Mouse (Mus musculus) kidney, embryonic 14.5 days (tissue): ENCODE data around the gene D7Ertd443e. TPM values are rescaled to one million over a fixed set of nuclear protein-coding genes. Genes with fewer than 3 reads are reported as not detected.

Source experiments
- ATAC-seq: fragments of 200-750 bp; cut with Nextera tagmentation; 2 replicates; pipeline ENCODE4 v1.8.0; 2017; ENCODE audit warnings: moderate number of reproducible peaks, mild to moderate bottlenecking, moderate TSS enrichment, moderate library complexity; ENCODE audit not compliant: low FRiP score, low TSS enrichment
- H3K27ac ChIP-seq: fragments of 300-500 bp; sonication (generic); 2 replicates; pipeline ENCODE4 v1.5.1; 2014; ENCODE audit warnings: low read depth, mild to moderate bottlenecking, low read length, moderate library complexity, mixed read lengths
- H3K27me3 ChIP-seq: fragments of 300-500 bp; sonication (generic); 2 replicates; pipeline ENCODE4 v1.6.1; 2014; ENCODE audit warnings: mild to moderate bottlenecking, low read length; ENCODE audit not compliant: control insufficient read depth, insufficient read depth
- H3K36me3 ChIP-seq: fragments of 300-500 bp; sonication (generic); 2 replicates; pipeline ENCODE4 v1.6.1; 2014; ENCODE audit warnings: low read length, mixed read lengths; ENCODE audit not compliant: control insufficient read depth, insufficient read depth
- H3K4me1 ChIP-seq: fragments of 300-500 bp; sonication (generic); 2 replicates; pipeline ENCODE4 v1.6.1; 2014; ENCODE audit warnings: low read length, mixed read lengths; ENCODE audit not compliant: control insufficient read depth, insufficient read depth
- H3K4me2 ChIP-seq: fragments of 300-500 bp; sonication (generic); replicated peaks from 2 replicates; pipeline ENCODE4 v1.6.1; 2014; ENCODE audit warnings: low read depth, mild to moderate bottlenecking, low read length
- H3K4me3 ChIP-seq: fragments of 300-500 bp; sonication (generic); 2 replicates; pipeline ENCODE4 v1.5.1; 2014; ENCODE audit warnings: mild to moderate bottlenecking, low read length
- H3K9ac ChIP-seq: fragments of 300-500 bp; sonication (generic); 2 replicates; pipeline ENCODE4 v1.6.1; 2014; ENCODE audit warnings: low read depth, mild to moderate bottlenecking, low read length, moderate library complexity
- H3K9me3 ChIP-seq: fragments of 300-500 bp; sonication (generic); 2 replicates; pipeline ENCODE4 v1.6.1; 2016; ENCODE audit warnings: low read length; ENCODE audit not compliant: control insufficient read depth
- WGBS: fragments of 180-500 bp; shearing (Covaris S2); extraction: QIAGEN DNeasy Blood & Tissue Kit; methylation state at CpG from one replicate; pipeline ENCODE4 v1.1.7; 2014; 5-methylcytosine and 5-hydroxymethylcytosine counted together
- polyA plus RNA-seq: library from polyadenylated mRNA; unstranded; fragments of >200 nt; fragmentation: Nextera tagmentation; extraction: Ambion mirVana; gene quantifications from 2 replicates; pipeline ENCODE4 v1.2.1, GENCODE M21; 2014

The D7Ertd443e gene
- polyA plus RNA-seq, 1 experiment from 2014 or later, result 0.32 TPM

GRCm38 (mm10) chr7:134238863-134239262 lies 146.6 kb downstream of the D7Ertd443e start:
- 88% methylated on average over 3 of the region's 3 CpGs for WGBS
- 0 out of 2 replicates have a peak, but pooled peaks cover 3% of the 10 kb centered on the region for H3K9me3 ChIP-seq
- no peak overlapping the region for H3K4me2 ChIP-seq
- no peaks in the 10 kb centered on the region for H3K4me1 ChIP-seq
- H3K36me3 ChIP-seq, result no peaks in the 10 kb centered on the region
- no peaks in the 10 kb centered on the region for H3K27me3 ChIP-seq
- no peak overlapping the region for H3K4me3 ChIP-seq
- H3K27ac ChIP-seq, result no peak overlapping the region
- ATAC-seq, result no peak
- no peak overlapping the region for H3K9ac ChIP-seq

- 72% methylated on average over 2 of the region's 2 CpGs for WGBS
- H3K9ac ChIP-seq, result no peak overlapping the region
- H3K4me2 ChIP-seq, result no peak overlapping the region
- 0 out of 2 replicates have a peak, but pooled peaks cover 3% of the 10 kb centered on the region for H3K4me1 ChIP-seq
- H3K4me3 ChIP-seq, result no peak overlapping the region
- H3K27ac ChIP-seq, result no peak overlapping the region
- no peaks in the 10 kb centered on the region for H3K36me3 ChIP-seq
- 0 out of 2 replicates have a peak, but pooled peaks cover 3% of the 10 kb centered on the region for H3K9me3 ChIP-seq
- H3K27me3 ChIP-seq, result no peaks in the 10 kb centered on the region
- ATAC-seq, result no peak
Measured at GRCm38 (mm10) chr7:134237356-134237755, 148.1 kb downstream of the D7Ertd443e start.

- no peak overlapping the region for H3K9ac ChIP-seq
- no peaks in the 10 kb centered on the region for H3K27me3 ChIP-seq
- no peak overlapping the region for H3K4me2 ChIP-seq
- no peak for ATAC-seq
- no peaks in the 10 kb centered on the region for H3K36me3 ChIP-seq
- 0 out of 2 replicates have a peak, but pooled peaks cover 3% of the 10 kb centered on the region for H3K9me3 ChIP-seq
- H3K4me1 ChIP-seq, result 0 out of 2 replicates have a peak, but pooled peaks cover 9% of the 10 kb centered on the region
- no peak overlapping the region for H3K4me3 ChIP-seq
- no peak overlapping the region for H3K27ac ChIP-seq
Measured at GRCm38 (mm10) chr7:134236727-134237126, 148.7 kb downstream of the D7Ertd443e start.

DNA sequence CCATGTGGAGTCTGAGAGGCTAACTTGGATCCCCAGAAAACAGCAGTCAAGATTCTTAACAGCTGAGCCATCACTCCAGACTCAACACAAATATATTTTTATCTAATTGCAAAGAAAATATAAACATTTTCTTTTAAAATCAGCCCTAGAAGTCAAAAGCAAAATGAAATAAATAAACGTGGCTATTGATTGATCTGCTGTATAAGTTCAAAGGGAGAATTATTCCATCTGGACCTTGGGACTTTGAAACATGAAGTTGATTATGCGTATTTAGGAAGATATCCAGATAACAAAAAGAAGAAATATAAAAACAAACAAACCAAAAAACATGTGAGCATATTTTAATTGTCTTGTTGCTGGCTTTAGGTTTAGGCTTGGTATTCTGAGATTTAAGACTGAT lies 149.9 kb downstream of the D7Ertd443e start:
- no peaks in the 10 kb centered on the region for H3K27me3 ChIP-seq
- ATAC-seq, result no peak
- H3K27ac ChIP-seq, result no peak overlapping the region
- no peak overlapping the region for H3K4me2 ChIP-seq
- WGBS, result 71% methylated on average over 2 of the region's 2 CpGs
- H3K36me3 ChIP-seq, result no peaks in the 10 kb centered on the region
- H3K4me3 ChIP-seq, result no peak overlapping the region
- H3K9me3 ChIP-seq, result 0 out of 2 replicates have a peak, but pooled peaks cover 3% of the 10 kb centered on the region
- no peak overlapping the region for H3K9ac ChIP-seq
- 0 out of 2 replicates have a peak, but pooled peaks cover 9% of the 10 kb centered on the region for H3K4me1 ChIP-seq

DNA sequence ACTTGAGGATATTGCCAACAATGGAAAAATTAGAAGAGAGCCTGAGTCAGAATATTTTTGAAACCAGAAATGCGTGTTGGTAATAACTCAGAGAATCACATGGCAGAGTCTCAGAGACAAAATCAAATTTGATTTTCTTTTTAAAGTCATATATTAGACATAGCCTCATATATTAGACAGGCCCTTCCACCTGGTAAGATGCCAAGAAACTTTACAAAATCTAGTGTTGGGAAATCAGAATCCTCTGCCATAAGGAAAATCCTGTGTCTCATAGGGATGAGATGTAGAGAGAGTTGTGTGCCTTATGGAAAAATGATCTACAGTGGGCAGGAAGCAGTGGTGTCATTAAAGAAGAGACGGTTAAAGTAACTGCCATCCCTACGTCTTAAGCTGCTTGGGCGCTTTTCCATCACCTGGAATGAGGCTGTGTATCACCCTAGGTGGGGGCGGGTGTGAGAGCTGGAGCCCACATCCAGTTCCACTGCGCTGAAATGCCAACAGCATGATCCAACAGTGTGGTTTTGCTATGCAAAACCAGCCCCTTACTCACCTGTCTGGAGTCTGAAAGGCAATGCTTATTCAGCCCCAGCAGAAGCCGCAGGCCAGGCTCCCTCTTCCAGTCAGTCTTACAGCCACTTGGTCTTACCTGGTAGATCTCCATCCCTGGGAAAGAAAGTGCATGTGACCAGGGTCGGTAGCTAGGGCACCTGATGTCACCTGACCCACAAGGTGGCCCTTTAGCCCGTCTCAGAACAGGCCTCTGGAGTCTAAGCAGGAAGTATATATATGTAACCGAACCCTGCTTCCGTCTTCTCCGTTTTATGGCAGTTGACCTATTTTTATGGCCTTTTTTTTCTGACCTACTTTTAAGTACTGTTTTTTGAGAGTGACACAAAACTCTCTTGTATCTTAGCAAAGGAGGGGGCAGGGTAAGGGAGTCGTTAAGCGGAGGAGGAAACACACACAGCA lies 153.8 kb downstream of the D7Ertd443e start, which contains the start of gene Adam12:
Gene Adam12 (minus strand): TSS at position 769 of the 969 bp plus-strand sequence.
- WGBS, result 44% methylated on average over 14 of the region's 14 CpGs
- no peak within 1 kb of the TSS for H3K27ac ChIP-seq
- H3K36me3 ChIP-seq, result no peaks in the 10 kb centered on the region
- no peaks in the 10 kb centered on the region for H3K9me3 ChIP-seq
- no peak for ATAC-seq
- no peak within 1 kb of the TSS for H3K9ac ChIP-seq
- no peaks in the 10 kb centered on the region for H3K27me3 ChIP-seq
- H3K4me3 ChIP-seq, result no peak within 1 kb of the TSS
- H3K4me2 ChIP-seq, result no peak within 1 kb of the TSS
- peaks cover 16% of the 10 kb centered on the region; the same call in 1 of the 2 replicates for H3K4me1 ChIP-seq

- H3K4me1 ChIP-seq, result peaks cover 16% of the 10 kb centered on the region; the same call in 1 of the 2 replicates
- 85% methylated on average over 3 of the region's 3 CpGs for WGBS
- H3K4me3 ChIP-seq, result no peak overlapping the region
- H3K27ac ChIP-seq, result no peak overlapping the region
- H3K36me3 ChIP-seq, result no peaks in the 10 kb centered on the region
- H3K9ac ChIP-seq, result no peak overlapping the region
- no peak overlapping the region for H3K4me2 ChIP-seq
- H3K27me3 ChIP-seq, result no peaks in the 10 kb centered on the region
- no peaks in the 10 kb centered on the region for H3K9me3 ChIP-seq
- ATAC-seq, result no peak
Measured at GRCm38 (mm10) chr7:134230708-134231107, 154.8 kb downstream of the D7Ertd443e start.

DNA sequence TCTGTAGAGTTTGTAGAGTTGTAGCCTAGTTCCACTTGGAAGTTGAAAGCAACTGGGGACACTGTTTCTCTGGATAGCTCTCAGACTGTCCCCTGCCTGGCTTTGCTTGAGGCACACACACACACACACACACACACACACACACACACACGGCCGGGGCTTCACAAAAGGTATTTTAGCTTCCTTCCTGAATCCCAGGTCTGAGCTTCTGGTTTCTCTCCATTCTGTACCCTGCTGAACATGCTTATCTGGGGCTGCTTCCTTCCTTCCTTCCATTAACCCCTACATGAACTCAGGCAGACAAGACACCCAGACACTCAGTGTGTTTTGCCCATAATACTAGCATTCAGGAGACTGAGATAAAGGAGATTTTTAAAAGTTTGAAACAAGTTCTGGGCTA lies 155.6 kb downstream of the D7Ertd443e start:
- H3K36me3 ChIP-seq, result no peaks in the 10 kb centered on the region
- WGBS, result 77% methylated on average over 2 of the region's 2 CpGs

DNA sequence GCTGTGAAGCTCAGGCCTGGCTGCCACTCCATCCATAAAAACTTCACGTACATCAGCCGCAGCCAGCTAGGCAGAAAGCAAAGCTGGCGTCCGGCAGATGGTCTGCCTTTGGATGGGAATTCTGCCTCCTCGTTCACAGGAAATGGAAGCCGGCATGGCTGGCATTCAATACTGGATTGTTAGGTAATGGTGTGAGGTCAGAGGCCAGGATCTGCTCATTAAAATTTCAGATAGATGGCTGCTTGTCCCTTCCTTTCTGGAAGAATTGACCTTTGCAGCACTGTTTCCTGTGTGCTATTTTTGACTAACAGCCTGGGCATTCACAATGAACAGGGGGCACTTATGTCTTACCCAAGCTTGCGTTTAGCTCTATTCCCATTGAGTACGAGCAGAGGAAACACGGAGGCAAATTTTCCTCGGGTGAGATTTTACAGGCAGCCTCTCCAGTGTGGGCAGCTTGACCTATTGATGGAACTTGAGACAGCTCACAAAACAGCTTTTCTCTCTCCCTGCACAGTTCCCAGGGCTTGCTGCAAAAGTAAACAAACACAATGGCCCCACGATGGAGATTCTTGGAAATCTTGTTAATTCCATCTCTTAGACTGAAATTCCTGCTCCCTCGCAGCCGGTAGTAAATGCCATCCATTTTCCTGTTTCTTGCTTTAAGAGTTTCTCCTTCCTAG lies 157.5 kb downstream of the D7Ertd443e start:
- ATAC-seq, result no peak
- WGBS, result 13% methylated on average over 13 of the region's 13 CpGs
- H3K4me1 ChIP-seq, result peaks cover 26% of the 10 kb centered on the region; the same call in 1 of the 2 replicates

More for the DNA sequence above, 155.6 kb downstream of the D7Ertd443e start:
- Histone ChIP-seq H3K4me1 (peaks cover 22% of the 10 kb centered on the region; the same call in 1 of the 2 replicates), H3K27me3 (no peaks in the 10 kb centered on the region), H3K9ac (no peak overlapping the region), H3K27ac (no peak overlapping the region), H3K9me3 (no peaks in the 10 kb centered on the region), H3K4me3 (no peak overlapping the region), H3K4me2 (no peak overlapping the region)
- no peak for ATAC-seq

More for the DNA sequence above, 157.5 kb downstream of the D7Ertd443e start:
- H3K9me3 ChIP-seq, result no peaks in the 10 kb centered on the region
- no peaks in the 10 kb centered on the region for H3K36me3 ChIP-seq
- H3K27ac ChIP-seq, result peak overlapping the region; percentile 37; the same call in 1 of the 2 replicates
- no peak overlapping the region for H3K4me3 ChIP-seq
- H3K9ac ChIP-seq, result no peak overlapping the region
- 0 out of 2 replicates have a peak overlapping the region, but pooled peaks have one; percentile 8 for H3K4me2 ChIP-seq
- no peaks in the 10 kb centered on the region for H3K27me3 ChIP-seq
